Mouse (Mus musculus) kidney, embryonic 15.5 days (tissue): ENCODE measurements at regions not wholly inside any gene's neighbourhood (a gene's known extent, or its start where the extent isn't known, plus 50 kb on each side); places are given as distances from the start of the nearest gene placed in this dataset.

Source experiments
- ATAC-seq: fragments of 200-750 bp; cut with Nextera tagmentation; replicated peaks from 2 replicates; pipeline ENCODE4 v1.8.0; 2017; ENCODE audit warnings: moderate TSS enrichment; ENCODE audit not compliant: low FRiP score
- H3K27ac ChIP-seq: fragments of 300-500 bp; sonication (generic); 2 replicates; pipeline ENCODE4 v1.5.1; 2015; ENCODE audit warnings: mild to moderate bottlenecking, inconsistent platforms
- H3K27me3 ChIP-seq: fragments of 300-500 bp; sonication (generic); 2 replicates; pipeline ENCODE4 v1.6.1; 2015; ENCODE audit warnings: inconsistent platforms
- H3K36me3 ChIP-seq: fragments of 300-500 bp; sonication (generic); 2 replicates; pipeline ENCODE4 v1.6.1; 2015; ENCODE audit warnings: inconsistent platforms
- H3K4me1 ChIP-seq: fragments of 300-500 bp; sonication (generic); 2 replicates; pipeline ENCODE4 v1.6.1; 2015; ENCODE audit warnings: inconsistent platforms
- H3K4me2 ChIP-seq: fragments of 300-500 bp; sonication (generic); 2 replicates; pipeline ENCODE4 v1.6.1; 2015; ENCODE audit warnings: moderate library complexity, mild to moderate bottlenecking, inconsistent platforms
- H3K4me3 ChIP-seq: fragments of 300-500 bp; sonication (generic); replicated peaks from 2 replicates; pipeline ENCODE4 v1.5.1; 2015; ENCODE audit warnings: mild to moderate bottlenecking, inconsistent platforms
- H3K9ac ChIP-seq: fragments of 300-500 bp; sonication (generic); 2 replicates; pipeline ENCODE4 v1.6.1; 2015; ENCODE audit warnings: mild to moderate bottlenecking, inconsistent platforms
- H3K9me3 ChIP-seq: fragments of 300-500 bp; sonication (generic); replicated peaks from 2 replicates; pipeline ENCODE4 v1.6.1; 2016; ENCODE audit warnings: inconsistent platforms
- WGBS: fragments of 180-500 bp; shearing (Covaris S2); methylation state at CpG from one replicate; pipeline ENCODE4 v1.1.7; 2015; ENCODE audit warnings: mixed read lengths; 5-methylcytosine and 5-hydroxymethylcytosine counted together

DNA sequence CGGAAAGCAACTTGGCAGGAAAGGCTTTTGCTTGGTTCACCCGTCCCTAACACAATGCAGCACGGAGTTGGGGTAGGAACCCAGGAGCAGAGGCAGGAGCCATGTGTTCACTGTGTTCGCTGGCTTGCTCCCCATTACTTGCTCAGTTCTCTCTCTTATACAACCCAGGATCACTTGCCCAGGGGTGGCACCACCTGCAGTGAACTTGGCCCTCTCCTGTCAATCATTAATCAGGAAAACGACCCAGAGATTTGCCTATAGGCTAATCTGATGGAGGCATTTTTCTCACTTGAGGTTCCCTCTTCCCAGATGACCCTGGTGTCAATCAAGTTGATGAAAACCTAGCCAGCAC, 202.5 kb downstream of the Pten start:
- Histone ChIP-seq H3K27me3 (no peaks in the 10 kb centered on the region), H3K36me3 (no peaks in the 10 kb centered on the region), H3K9me3 (no peaks in the 10 kb centered on the region), H3K4me1 (peaks cover 24% of the 10 kb centered on the region), H3K4me3 (no peak overlapping the region), H3K9ac (no peak overlapping the region), H3K4me2 (no peak overlapping the region), H3K27ac (no peak overlapping the region)
- ATAC-seq: peak; percentile 57; the same call in 1 of the 2 replicates
- 69% methylated on average over 5 of the region's 5 CpGs for WGBS

DNA sequence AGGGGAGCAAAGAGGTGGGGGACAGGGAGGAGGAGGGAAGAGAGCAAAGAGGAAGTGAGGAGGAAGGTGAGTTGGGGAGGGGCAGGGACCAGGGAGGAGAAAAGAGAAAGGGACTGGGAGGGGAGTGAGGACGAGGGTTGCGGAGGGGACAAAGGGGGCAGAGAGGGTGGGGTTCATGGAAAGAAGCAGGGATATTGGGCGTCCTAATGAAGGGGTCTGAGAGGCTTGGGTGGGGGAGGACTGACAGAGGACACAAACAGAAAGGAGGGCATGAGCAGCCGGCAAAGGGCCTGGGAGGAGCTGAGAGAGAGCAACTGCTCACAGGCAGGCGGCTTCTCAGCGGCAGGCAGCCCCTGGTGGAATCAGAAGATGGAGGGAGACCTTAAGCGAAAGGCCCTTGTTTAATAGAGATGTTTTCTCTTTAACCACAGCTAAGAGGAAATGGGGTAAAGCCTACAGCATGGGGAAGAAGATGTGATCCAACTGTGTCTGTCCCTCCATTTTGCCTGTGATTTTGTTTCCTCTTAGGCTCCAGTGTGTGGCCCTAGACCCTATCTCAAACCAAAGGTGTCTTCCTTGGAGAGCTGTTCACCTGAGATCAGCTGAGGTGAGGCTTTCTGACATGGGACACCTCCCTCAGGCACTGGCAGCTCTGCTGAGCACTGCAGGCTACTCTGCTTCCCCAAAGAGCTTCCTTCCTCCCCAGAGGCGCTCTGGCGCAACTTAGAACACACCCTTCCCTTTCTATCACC, 203.1 kb downstream of the Pten start:
- H3K9ac ChIP-seq: no peak overlapping the region
- H3K9me3 ChIP-seq: no peaks in the 10 kb centered on the region
- H3K36me3 ChIP-seq: no peaks in the 10 kb centered on the region
- peaks cover 24% of the 10 kb centered on the region for H3K4me1 ChIP-seq
- H3K27ac ChIP-seq: no peak overlapping the region
- whole genome bisulfite sequencing: 61% methylated on average over 9 of the region's 9 CpGs
- no peak overlapping the region for H3K4me2 ChIP-seq
- ATAC-seq: peak; percentile 41; the same call in 1 of the 2 replicates
- no peak overlapping the region for H3K4me3 ChIP-seq
- H3K27me3 ChIP-seq: no peaks in the 10 kb centered on the region

DNA sequence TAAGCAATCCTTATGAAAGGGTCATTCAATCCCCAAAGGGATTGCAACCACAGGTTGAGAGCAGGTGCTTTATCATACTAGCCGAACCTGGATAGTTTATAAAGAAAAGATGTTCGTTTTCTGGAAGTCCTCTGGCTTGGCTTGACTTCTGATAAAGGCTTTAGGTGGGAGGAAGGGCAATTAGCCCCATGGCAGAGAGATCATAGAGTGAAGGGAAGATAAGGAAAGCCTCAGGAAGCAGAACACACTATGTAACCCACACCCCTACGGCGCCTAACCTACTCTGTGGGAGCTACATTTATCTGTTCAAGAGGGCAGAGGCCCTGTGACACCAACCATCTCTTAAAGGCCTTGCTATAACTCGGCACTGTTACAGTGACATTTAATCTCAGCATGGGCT, 204.2 kb downstream of the Pten start:
- Histone ChIP-seq H3K9ac (no peak overlapping the region), H3K9me3 (no peaks in the 10 kb centered on the region), H3K36me3 (no peaks in the 10 kb centered on the region), H3K27me3 (no peaks in the 10 kb centered on the region), H3K27ac (no peak overlapping the region), H3K4me3 (no peak overlapping the region), H3K4me2 (no peak overlapping the region), H3K4me1 (peaks cover 18% of the 10 kb centered on the region)
- WGBS: 61% methylated on average over 5 of the region's 5 CpGs
- no peak for ATAC-seq

DNA sequence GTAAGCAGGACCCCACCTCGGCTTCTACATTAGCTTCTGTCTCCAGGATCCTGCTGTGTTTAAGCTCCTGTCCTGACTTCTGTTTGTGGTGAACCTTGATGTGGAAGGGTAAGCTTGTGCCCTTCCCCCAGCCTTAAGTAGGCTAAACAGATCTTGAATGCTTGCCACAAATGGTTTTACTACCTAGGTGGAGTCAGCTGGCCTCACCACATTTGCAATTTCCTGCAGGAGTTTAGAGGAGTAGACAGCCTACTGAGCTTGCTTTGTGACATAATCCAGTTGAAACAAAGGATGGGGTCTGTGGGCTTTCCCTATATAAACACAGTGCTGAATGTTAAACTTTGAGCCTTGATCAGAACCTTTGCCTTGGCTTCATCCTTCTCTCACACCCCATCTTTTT, 206.7 kb downstream of the Pten start:
- Histone ChIP-seq H3K4me1 (peaks cover 8% of the 10 kb centered on the region; the same call in 1 of the 2 replicates), H3K27me3 (no peaks in the 10 kb centered on the region), H3K36me3 (no peaks in the 10 kb centered on the region), H3K9me3 (no peaks in the 10 kb centered on the region), H3K9ac (no peak overlapping the region), H3K27ac (no peak overlapping the region), H3K4me3 (no peak overlapping the region), H3K4me2 (no peak overlapping the region)
- ATAC-seq: no peak
- WGBS: 27% methylated on average over 1 of the region's 1 CpGs

DNA sequence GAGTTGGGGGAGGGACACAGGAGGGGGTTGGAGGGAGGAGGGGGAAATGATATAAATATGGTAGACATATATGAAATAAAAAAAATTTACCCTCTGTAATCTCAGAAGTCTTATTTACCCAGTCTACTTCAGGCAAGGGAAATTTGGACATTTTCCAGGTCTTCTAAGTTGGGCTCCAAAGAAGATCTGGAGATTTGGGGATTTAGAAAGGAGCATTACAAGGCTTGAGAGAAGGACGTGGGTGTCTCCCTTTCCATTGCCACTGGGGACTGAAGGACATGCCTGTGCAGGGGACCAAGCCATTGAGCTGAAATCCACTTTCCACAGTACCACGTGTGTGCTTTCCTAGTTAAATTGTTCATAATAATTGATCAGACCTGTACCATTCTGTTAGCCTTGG, 208.2 kb downstream of the Pten start:
- Histone ChIP-seq H3K9ac (no peak overlapping the region), H3K4me1 (peaks cover 3% of the 10 kb centered on the region; the same call in 1 of the 2 replicates), H3K36me3 (no peaks in the 10 kb centered on the region), H3K27me3 (no peaks in the 10 kb centered on the region), H3K4me2 (no peak overlapping the region), H3K27ac (no peak overlapping the region), H3K4me3 (no peak overlapping the region), H3K9me3 (no peaks in the 10 kb centered on the region)
- no peak for ATAC-seq
- 67% methylated on average over 2 of the region's 2 CpGs for WGBS

DNA sequence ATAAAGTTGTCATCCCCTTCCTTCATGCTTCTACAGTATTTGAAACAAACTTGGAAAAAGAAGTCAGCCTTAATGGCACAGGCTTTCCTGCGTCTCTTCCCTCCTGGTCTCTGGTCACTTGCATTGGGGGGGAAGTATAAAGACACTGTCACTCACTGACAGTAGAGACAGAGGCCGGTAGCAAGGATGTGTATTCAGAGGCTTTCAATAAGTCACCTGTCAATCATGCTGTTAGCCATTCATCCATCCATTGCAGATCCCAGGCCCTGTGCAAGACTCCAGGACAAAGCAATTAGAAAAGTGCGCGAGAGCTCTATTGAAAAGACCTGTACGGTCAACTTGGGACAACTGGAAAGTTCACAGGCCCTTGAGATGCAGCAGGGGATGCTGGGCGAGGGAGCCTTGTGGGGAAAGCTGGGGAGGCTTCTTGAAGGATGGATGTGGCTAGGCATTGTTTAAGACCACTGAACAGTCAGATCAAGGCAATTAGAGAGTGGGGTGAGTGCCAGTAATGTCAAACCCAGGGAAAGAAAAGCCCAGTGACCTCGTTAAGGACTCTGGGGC, 212.0 kb downstream of the Pten start:
- 79% methylated on average over 7 of the region's 7 CpGs for WGBS

DNA sequence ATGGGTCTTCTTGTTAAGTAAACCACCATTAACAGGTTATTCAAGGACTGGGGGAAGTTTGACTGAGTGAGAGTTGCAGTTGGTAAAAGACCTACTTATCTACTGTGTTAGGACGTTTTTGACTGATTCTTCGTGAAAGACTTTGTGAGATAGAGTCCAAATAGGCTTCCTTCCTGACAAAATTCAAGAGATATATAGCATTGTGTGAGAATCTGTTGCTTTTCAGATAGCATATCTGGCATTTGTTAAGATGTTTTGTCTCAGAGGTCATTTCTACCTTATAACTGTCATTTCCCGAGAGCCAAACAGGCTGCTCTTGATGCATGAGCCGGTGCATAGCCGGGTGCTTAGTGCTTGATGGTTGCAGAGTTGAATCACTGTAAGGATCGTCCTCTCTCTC, 214.8 kb downstream of the Pten start:
- Histone ChIP-seq H3K27ac (no peak overlapping the region), H3K36me3 (no peaks in the 10 kb centered on the region), H3K27me3 (no peaks in the 10 kb centered on the region), H3K9ac (no peak overlapping the region), H3K4me2 (no peak overlapping the region), H3K4me1 (no peaks in the 10 kb centered on the region), H3K4me3 (no peak overlapping the region), H3K9me3 (no peaks in the 10 kb centered on the region)
- WGBS: 87% methylated on average over 6 of the region's 6 CpGs
- ATAC-seq: no peak

More for the DNA sequence above, 212.0 kb downstream of the Pten start:
- H3K4me3 ChIP-seq: no peak overlapping the region
- no peak overlapping the region for H3K27ac ChIP-seq
- no peaks in the 10 kb centered on the region for H3K27me3 ChIP-seq
- H3K9ac ChIP-seq: no peak overlapping the region
- H3K36me3 ChIP-seq: no peaks in the 10 kb centered on the region
- no peak overlapping the region for H3K4me2 ChIP-seq
- no peak for ATAC-seq
- H3K4me1 ChIP-seq: no peaks in the 10 kb centered on the region
- H3K9me3 ChIP-seq: no peaks in the 10 kb centered on the region

DNA sequence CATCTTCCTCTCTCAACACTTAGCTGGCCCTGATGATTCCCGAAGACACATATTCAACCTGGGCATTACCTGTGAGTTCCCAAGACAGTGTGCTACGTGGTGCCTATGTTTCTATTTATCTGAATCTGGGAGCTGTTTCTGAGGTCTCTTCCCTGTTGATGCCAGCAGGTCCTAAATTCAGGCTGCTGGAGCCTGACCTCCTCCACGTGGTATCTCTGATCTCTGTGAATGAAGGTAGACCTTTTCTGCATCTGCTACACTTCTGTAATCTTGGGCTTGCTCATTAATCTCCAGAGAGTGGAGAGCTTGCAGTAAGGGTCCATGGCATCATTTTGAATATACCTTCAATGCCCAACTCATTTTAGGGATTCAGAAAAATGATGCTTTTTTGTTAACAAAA, 215.8 kb downstream of the Pten start:
- Histone ChIP-seq H3K9me3 (no peaks in the 10 kb centered on the region), H3K9ac (no peak overlapping the region), H3K36me3 (no peaks in the 10 kb centered on the region), H3K4me1 (no peaks in the 10 kb centered on the region), H3K4me3 (no peak overlapping the region), H3K4me2 (no peak overlapping the region), H3K27ac (no peak overlapping the region), H3K27me3 (no peaks in the 10 kb centered on the region)
- 84% methylated on average over 3 of the region's 3 CpGs for WGBS
- no peak for ATAC-seq

DNA sequence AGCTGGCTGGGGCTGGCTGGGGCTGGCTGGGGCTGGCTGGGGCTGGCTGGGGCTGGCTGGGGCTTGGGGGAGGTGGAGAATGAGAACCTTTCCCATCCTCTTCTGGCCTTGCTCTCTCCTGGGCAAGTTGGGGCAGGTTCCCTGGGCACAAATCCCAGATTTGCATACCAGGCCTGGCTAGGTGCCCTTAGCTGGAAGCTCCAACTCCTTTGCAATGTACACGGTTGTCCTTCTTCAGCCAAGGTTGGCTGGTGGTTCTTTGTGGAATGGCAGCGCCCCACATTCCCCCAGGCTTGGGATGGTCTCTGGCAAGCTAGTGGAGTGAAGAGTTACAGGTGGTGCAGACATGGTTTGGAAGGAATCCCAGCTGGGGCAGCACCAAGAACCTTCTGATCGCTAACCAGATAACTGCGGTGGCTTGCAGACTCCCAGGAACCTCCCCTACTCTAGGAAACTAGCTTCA, 217.5 kb downstream of the Pten start:
- Histone ChIP-seq H3K27ac (no peak overlapping the region), H3K27me3 (no peaks in the 10 kb centered on the region)
- ATAC-seq: no peak

DNA sequence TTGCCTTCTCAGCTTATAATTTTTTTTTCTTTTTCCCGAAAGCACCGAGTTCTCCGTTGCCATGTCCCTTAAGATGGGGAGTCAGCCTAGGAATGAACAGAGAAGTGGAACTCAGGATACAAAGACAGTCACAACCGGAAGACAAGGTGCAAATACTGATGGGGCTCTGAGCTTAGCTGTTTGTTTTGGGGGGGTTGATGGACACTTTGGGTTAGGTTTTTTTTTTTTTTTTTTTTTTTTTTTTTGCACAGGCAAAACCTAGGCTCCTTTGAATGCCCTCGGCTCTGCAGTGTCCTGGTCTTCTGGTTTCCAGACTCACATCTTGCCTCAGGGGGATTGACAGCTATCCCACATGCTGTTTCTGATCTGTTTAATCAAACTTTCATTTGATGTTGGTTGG, 218.0 kb downstream of the Pten start:
- ATAC-seq: no peak
- Histone ChIP-seq H3K27ac (no peak overlapping the region), H3K9ac (no peak overlapping the region), H3K9me3 (no peaks in the 10 kb centered on the region), H3K4me2 (no peak overlapping the region), H3K4me1 (0 out of 2 replicates have a peak, but pooled peaks cover 5% of the 10 kb centered on the region), H3K4me3 (no peak overlapping the region), H3K27me3 (no peaks in the 10 kb centered on the region), H3K36me3 (no peaks in the 10 kb centered on the region)
- 88% methylated on average over 5 of the region's 5 CpGs for WGBS

More for the DNA sequence above, 217.5 kb downstream of the Pten start:
- Histone ChIP-seq H3K9ac (no peak overlapping the region), H3K9me3 (no peaks in the 10 kb centered on the region), H3K4me3 (no peak overlapping the region), H3K4me1 (0 out of 2 replicates have a peak, but pooled peaks cover under 1% of the 10 kb centered on the region), H3K36me3 (no peaks in the 10 kb centered on the region), H3K4me2 (no peak overlapping the region)
- 79% methylated on average over 4 of the region's 4 CpGs for WGBS

DNA sequence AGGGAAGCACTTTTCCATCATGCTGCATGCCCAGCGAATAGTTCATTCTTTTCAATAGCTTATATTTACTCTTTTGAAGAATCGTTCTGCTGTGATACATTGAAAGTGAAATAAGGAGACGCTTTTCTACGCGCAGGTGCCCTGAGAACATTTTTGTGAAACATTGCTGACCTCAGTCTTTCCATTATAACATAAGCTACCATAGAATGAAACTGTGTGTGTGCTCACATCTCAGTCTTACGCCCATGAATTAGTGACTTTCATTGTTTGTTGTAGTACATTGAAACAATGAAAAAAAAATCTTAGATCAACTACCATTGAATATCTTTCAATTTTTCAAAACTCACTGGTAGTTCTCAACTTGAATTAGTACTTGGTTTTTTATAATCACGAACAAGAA, 219.2 kb downstream of the Pten start:
- Histone ChIP-seq H3K27me3 (no peaks in the 10 kb centered on the region), H3K36me3 (no peaks in the 10 kb centered on the region), H3K9ac (no peak overlapping the region), H3K4me2 (no peak overlapping the region), H3K4me3 (no peak overlapping the region), H3K4me1 (0 out of 2 replicates have a peak, but pooled peaks cover 5% of the 10 kb centered on the region), H3K9me3 (no peaks in the 10 kb centered on the region), H3K27ac (no peak overlapping the region)
- WGBS: 94% methylated on average over 7 of the region's 7 CpGs
- no peak for ATAC-seq

DNA sequence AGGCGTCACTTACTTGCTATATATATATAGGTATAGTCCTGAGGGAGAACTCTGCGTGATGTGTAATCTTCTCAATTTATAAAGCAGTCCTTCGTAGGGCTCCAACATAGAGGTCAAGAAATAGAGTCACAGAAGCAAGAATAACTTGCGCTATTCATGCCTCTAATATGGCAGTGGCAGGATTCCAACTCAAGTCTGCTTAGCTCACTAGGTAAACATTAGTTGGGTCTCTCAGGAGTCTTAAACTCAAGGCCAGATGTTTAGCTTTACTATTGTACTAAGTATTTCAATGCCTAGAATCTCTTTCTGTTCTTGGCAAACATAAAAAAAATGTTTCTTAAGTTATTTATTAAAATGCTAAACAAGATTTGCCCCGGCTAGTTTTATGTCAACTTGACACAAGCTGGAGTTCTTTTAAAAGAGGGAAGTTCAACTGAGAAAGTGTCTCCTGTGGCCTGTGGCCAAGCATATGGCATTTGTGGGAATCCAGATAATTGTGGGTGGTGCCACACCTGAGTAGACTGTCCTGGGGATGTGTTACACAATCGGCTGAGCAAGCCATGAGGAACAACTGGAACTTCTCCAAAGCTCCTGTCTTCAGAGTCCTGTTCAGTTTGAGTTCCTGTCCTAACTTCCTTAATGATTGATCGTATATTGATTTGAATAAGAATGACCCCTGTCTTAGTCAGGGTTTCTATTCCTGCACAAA, 220.9 kb downstream of the Pten start:
- Histone ChIP-seq H3K4me3 (no peak overlapping the region), H3K36me3 (no peaks in the 10 kb centered on the region), H3K4me2 (no peak overlapping the region), H3K4me1 (0 out of 2 replicates have a peak, but pooled peaks cover 5% of the 10 kb centered on the region), H3K27ac (no peak overlapping the region), H3K27me3 (no peaks in the 10 kb centered on the region), H3K9me3 (no peaks in the 10 kb centered on the region), H3K9ac (no peak overlapping the region)
- WGBS: 74% methylated on average over 7 of the region's 7 CpGs
- ATAC-seq: no peak
